Mouse (Mus musculus) kidney, adult 11 months (tissue): ENCODE data around the gene Phyhipl.
A peak's percentile ranks its signal among the peaks of the same experiment; 100 is the strongest.

ENCODE experiments used
- DNase-seq: peaks from one replicate; pipeline ENCODE4 v3.0.0; 2022

The Phyhipl gene

DNA sequence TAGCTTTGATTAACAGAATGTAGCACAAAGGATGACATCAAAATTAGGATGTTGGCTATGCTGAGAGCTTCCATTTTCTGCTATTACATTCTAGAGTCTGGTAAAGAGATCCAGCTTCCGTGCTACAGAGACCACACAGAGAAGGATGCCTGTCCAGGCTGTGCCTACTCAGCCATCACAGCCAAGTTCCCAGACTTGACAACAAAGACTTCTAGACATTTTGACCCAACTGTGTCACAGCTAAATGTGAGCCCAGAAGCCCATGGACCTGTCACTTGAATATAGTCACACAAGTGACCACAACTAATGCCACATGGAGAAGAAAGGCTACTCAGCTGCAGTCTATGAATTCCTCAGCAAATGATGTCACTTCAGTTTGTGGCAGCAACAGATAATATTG is 24.6 kb downstream of the Phyhipl start:
- DNase-seq: no peak

GRCm38 (mm10) chr10:70623461-70623860 is 32.3 kb downstream of the Phyhipl start:
- DNase-seq: no peak

GRCm38 (mm10) chr10:70616377-70616776 is 39.4 kb downstream of the Phyhipl start:
- no peak for DNase-seq

GRCm38 (mm10) chr10:70611633-70612032 is 44.1 kb downstream of the Phyhipl start:
- DNase-seq: no peak

GRCm38 (mm10) chr10:70599925-70600305 is 55.9 kb downstream of the Phyhipl start:
- no peak for DNase-seq

DNA sequence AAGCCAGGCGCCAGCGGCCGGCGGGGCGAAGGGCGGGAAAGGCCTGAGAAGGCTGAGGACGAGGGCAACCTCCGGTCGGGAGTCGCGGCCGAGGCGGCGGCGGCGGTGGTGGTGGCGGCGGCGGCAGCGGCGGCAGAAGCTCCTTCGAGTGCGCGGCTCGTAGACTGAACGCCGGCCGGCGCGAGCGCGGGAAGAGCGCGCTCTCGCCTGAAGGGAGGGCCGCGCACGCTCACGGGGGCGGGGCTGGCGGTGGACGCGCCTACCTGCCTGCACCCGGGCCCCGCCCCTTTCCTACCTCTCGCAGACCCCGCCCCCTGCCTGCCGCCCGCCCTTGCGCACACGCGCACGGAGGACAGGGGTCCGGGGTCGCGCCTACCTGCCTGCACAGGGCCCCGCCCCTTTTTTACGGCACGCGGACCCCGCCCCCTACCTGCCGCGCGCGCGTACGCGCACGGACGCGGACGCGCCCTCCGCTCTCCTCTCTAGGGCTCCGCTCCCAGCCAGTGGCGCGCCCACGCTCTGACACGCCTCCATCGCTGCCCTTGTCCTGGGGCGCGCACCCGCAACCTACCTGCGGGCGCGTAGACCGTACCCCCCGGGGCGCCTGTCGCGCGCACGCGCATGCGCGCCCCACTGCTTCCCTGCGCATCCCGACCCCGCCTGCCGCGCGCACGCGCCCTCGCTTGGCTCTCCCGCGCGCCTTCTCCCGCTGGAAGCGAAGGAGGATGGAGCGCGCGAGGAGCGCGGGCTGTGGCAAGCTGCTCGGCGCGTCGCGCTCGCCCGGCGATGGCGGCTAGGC is 56.4 kb downstream of the Phyhipl start:
- peak; percentile 97 for DNase-seq

DNA sequence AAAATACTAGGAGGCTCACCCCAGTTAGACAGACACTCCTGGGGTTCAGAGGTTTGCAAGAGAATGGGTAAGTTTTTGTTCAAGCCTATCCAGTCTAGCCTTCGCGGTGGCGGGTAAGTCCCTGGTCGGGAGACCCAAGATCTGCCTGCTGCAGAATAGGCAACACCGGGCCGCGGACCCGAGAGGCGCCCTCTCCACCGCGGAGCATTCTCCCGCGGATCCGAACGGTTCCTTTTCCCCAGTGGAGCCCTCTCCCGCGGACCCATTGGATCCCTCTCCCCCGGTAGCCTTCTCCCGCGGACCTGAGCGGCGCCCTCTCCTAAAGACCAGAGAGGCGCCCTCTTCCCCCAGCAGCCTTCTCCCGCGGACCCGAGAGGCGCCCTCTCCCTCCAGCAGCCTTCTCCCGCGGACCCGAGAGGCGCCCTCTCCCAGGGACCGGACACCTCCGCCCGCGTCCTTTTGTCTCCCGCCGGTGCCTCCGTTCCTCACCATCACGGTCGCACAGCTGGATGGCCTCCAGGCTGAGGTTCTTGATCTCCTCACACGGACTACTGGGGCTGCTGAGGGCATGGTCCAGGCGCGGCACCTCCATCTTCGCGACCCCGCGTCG is 57.1 kb downstream of the Phyhipl start:
- DNase-seq: peak; percentile 56

DNA sequence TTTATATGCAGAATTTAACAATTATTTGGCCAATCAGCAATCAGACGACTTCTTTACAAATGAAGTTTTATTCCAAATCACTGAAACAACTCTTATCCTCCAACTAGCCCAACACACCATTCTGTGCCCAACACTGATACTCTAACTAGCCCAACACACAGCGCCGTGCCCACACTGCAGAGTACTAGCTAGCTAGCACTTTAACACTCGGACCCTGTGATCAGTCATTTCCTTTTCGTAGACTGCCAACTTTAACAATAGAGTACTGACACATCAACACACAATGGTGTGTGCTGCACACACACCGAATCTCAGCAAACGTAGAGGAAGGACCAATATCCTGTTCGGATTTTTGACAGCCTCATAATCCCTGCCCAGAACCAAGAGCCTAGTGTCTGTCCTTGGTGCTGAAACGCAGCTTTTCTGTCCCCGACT is 57.7 kb downstream of the Phyhipl start:
- no peak for DNase-seq

DNA sequence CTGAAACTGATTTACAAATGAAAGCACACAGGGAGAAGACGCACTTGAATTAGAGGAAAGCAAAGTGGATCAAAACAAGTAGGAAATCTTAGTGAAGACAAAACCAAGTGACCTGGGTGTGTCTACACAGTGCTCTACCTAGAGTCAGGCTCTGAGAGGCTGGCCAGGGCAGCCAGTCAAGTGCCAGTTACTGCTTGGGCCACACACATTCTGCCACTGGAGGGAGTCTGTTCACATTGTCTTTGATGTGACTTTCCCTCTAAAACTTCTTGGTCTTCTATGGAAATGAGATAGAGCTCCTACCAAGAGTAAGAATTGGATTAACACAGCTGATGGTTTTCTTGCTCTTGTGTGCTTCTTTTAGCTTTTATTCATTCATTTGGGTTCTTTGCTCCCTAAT is 61.8 kb downstream of the Phyhipl start:
- peak; percentile 64 for DNase-seq

DNA sequence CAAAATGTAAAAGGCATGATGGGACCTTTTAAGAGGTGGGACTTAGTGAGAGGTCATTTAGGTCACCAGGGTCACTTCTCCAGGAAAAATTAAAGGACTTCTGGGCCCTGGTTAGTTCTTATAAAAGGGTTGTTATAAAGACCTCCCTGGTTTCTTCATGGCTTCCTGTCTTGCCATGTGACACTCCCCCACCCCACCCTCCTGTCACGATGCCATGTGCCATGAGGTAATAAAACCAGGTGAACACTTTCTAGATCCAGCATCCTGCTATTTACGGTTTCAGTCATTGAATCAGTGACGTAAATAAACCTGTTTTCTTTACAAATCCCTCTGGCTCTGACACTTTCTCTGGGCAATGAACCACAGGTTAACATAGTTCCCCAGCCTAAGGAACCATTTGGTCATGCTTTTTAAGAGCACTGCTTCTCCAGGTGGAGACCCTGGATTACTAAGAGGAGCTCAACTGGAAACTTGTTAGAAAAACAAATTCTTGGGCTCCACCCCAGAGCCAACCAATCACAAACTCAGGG is 68.8 kb downstream of the Phyhipl start:
- DNase-seq: peak; percentile 69

DNA sequence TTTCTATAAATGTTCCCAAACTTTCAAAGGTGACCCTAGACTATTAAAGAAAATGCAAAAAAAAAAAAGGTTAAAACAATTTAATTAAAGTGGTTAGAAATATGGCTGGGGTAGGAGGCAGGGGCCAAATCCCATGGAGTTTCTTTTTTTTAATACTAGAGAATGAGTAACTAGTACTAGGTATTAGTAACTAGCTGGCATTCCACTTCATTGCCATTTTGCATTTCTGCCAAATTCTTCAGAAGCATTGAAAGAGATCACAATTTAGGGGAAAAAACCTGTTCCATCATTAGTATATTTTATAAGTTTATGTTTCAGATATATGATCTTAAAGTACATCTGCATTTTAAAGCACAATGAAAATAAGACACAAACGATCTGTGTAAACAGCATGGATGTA is 71.6 kb downstream of the Phyhipl start:
- no peak for DNase-seq

- DNase-seq: no peak
Observed at GRCm38 (mm10) chr10:70581556-70582211, 74.1 kb downstream of the Phyhipl start.

GRCm38 (mm10) chr10:70563636-70564035 is 92.1 kb downstream of the Phyhipl start:
- peak; percentile 29 for DNase-seq

DNA sequence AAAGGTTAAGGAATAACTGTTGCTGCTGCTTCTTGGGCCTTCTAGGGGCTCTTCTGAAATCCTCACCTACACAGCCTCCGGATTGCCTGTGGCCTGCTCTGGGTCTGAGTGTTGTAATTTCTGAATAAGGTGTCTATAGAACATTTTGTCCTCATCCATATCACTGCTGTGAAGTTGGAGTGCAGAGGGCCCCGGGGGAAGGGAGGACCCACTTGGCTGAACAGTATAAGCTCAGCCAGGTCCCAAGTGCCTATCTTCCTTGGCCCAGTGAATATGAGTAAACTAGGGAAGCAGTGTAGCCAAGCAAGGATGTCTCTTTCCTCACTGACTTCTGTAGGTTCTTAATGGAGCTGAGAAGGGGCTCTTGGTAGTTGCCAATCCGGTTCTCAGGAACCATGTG is 103.2 kb downstream of the Phyhipl start:
- no peak for DNase-seq

GRCm38 (mm10) chr10:70542857-70543256 is 112.9 kb downstream of the Phyhipl start:
- no peak for DNase-seq

GRCm38 (mm10) chr10:70540456-70541195 is 115.1 kb downstream of the Phyhipl start:
- DNase-seq: no peak

DNA sequence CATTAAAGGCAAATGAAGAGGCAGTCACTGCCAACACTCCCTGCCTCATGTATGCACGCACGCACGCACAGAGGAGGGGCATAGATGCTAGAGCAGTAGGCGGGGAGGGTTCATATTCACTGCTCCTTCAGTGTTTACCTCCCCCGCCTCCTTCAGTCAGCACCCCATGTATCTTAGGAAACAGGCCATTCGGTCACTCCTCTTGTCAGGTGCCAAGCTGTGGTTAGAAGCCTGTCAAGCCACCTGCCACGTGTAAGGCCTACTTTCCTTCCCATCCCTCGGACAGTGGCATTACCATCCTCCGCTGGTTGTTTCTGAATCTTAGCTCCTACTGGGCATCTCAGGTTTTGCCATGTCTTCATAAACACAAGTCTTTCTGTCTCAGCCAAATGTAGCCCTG is 116.5 kb downstream of the Phyhipl start:
- no peak for DNase-seq

DNA sequence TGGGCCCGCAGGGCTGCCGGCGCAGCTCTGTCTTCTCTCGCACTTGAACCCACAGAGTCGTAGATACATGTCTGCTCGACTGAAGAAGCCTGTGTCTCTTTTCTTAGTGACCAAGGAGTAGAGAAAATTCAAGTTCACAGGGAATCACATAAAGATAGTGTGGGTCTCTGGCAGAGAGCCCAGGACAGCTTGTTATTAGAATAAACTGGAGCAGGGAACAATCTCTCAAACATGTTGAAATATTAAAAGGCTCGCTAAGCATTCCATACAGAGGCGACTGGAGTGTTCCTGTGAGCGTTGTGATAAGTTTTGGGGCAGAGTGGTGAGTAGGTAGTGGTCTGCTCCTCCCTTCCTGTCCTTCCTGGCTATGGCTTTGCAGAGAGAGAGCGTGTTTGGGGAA is 118.1 kb downstream of the Phyhipl start:
- DNase-seq: no peak

- no peak for DNase-seq
Observed at GRCm38 (mm10) chr10:70535401-70535800, 120.4 kb downstream of the Phyhipl start.

- DNase-seq: no peak
Observed at GRCm38 (mm10) chr10:70534571-70534970, 121.2 kb downstream of the Phyhipl start.

- no peak for DNase-seq
Observed at GRCm38 (mm10) chr10:70533986-70534385, 121.8 kb downstream of the Phyhipl start.

- no peak for DNase-seq
Observed at GRCm38 (mm10) chr10:70533301-70533781, 122.4 kb downstream of the Phyhipl start.

GRCm38 (mm10) chr10:70532249-70532648 is 123.5 kb downstream of the Phyhipl start:
- no peak for DNase-seq
